Mouse (Mus musculus): Measurements from ENCODE around the gene Lsamp. TPM values are rescaled to one million over a fixed set of nuclear protein-coding genes. Genes with fewer than 3 reads are reported as not detected.

Gene Lsamp
- polyA plus RNA-seq (2016; fragmentation: Nextera tagmentation; extraction: Ambion mirVana), result 13.9 and 17.4 TPM in 2 replicates

- no peaks in the 10 kb centered on the region for H3K36me3 ChIP-seq
- H3K4me1 ChIP-seq, result peaks cover 7% of the 10 kb centered on the region
- DNase-seq (ENCODE audit: low spot score), result peak; percentile 85
- peak within 1 kb of the TSS; percentile 79 for H3K27ac ChIP-seq (replicated peaks)
- H3K9me3 ChIP-seq (replicated peaks), result no peaks in the 10 kb centered on the region
- peak within 1 kb of the TSS; percentile 67 for H3K4me3 ChIP-seq
- H3K27me3 ChIP-seq (ENCODE audit: low read depth, poor library complexity, severe bottlenecking), result peaks cover 7% of the 10 kb centered on the region; the same call in 1 of the 2 replicates
- WGBS, result under 1% methylated on average over 24 of the region's 24 CpGs
These were observed at the start of gene Lsamp for GRCm38 (mm10) chr16:39984205-39984634. TSS of gene Lsamp (plus strand) at chr16:39984361.

- no peaks in the 10 kb centered on the region for H3K27me3 ChIP-seq (ENCODE audit: low read depth, poor library complexity, severe bottlenecking)
- no peak for DNase-seq (ENCODE audit: low spot score)
- H3K27ac ChIP-seq (replicated peaks), result no peak overlapping the region
- 89% methylated on average over 2 of the region's 2 CpGs for whole genome bisulfite sequencing
- H3K36me3 ChIP-seq, result no peaks in the 10 kb centered on the region
- no peaks in the 10 kb centered on the region for H3K9me3 ChIP-seq (replicated peaks)
- no peaks in the 10 kb centered on the region for H3K4me1 ChIP-seq
- H3K4me3 ChIP-seq, result no peak overlapping the region
These were observed 26.5 kb upstream of the Lsamp start for GRCm38 (mm10) chr16:39957686-39958085.

GRCm38 (mm10) chr16:39972712-39973111 lies 11.4 kb upstream of the Lsamp start:
- no peak for DNase-seq (ENCODE audit: low spot score)
- no peak overlapping the region for H3K4me3 ChIP-seq
- no peaks in the 10 kb centered on the region for H3K36me3 ChIP-seq
- no peaks in the 10 kb centered on the region for H3K9me3 ChIP-seq (replicated peaks)
- H3K27ac ChIP-seq (replicated peaks), result no peak overlapping the region
- WGBS, result 88% methylated on average over 1 of the region's 1 CpGs
- H3K27me3 ChIP-seq (ENCODE audit: low read depth, poor library complexity, severe bottlenecking), result no peaks in the 10 kb centered on the region
- H3K4me1 ChIP-seq, result no peaks in the 10 kb centered on the region

GRCm38 (mm10) chr16:39984635-39985291 lies 602 bp downstream of the Lsamp start:
- Histone ChIP-seq H3K27ac (replicated peaks) (peak overlapping the region; percentile 79), H3K27me3 (ENCODE audit: low read depth, poor library complexity, severe bottlenecking) (peaks cover 7% of the 10 kb centered on the region; the same call in 1 of the 2 replicates), H3K4me1 (peaks cover 7% of the 10 kb centered on the region), H3K36me3 (no peaks in the 10 kb centered on the region), H3K4me3 (peak overlapping the region; percentile 67), H3K9me3 (replicated peaks) (no peaks in the 10 kb centered on the region)
- WGBS, result 1% methylated on average over 28 of the region's 29 CpGs
- DNase-seq (ENCODE audit: low spot score), result peak; percentile 63

GRCm38 (mm10) chr16:39988466-39988865 lies 4.3 kb downstream of the Lsamp start:
- Histone ChIP-seq H3K27me3 (ENCODE audit: low read depth, poor library complexity, severe bottlenecking) (peaks cover 7% of the 10 kb centered on the region; the same call in 1 of the 2 replicates), H3K4me1 (peaks cover 7% of the 10 kb centered on the region)
- WGBS, result 64% methylated on average over 2 of the region's 2 CpGs

GRCm38 (mm10) chr16:39994821-39995220 lies 10.7 kb downstream of the Lsamp start:
- H3K36me3 ChIP-seq, result no peaks in the 10 kb centered on the region
- no peaks in the 10 kb centered on the region for H3K9me3 ChIP-seq (replicated peaks)
- WGBS, result 90% methylated on average over 5 of the region's 5 CpGs
- no peak overlapping the region for H3K27ac ChIP-seq (replicated peaks)
- H3K4me1 ChIP-seq, result no peaks in the 10 kb centered on the region
- DNase-seq (ENCODE audit: low spot score), result no peak
- H3K4me3 ChIP-seq, result no peak overlapping the region
- no peaks in the 10 kb centered on the region for H3K27me3 ChIP-seq (ENCODE audit: low read depth, poor library complexity, severe bottlenecking)

More at GRCm38 (mm10) chr16:39988466-39988865, 4.3 kb downstream of the Lsamp start:
- H3K27ac ChIP-seq (replicated peaks), result no peak overlapping the region
- H3K36me3 ChIP-seq, result no peaks in the 10 kb centered on the region
- no peak for DNase-seq (ENCODE audit: low spot score)
- no peaks in the 10 kb centered on the region for H3K9me3 ChIP-seq (replicated peaks)
- H3K4me3 ChIP-seq, result no peak overlapping the region

- 66% methylated on average over 2 of the region's 2 CpGs for WGBS
- no peak overlapping the region for H3K27ac ChIP-seq (replicated peaks)
These were observed 24.6 kb downstream of the Lsamp start for GRCm38 (mm10) chr16:40008800-40009199.

GRCm38 (mm10) chr16:40011106-40011505 lies 26.9 kb downstream of the Lsamp start:
- H3K36me3 ChIP-seq, result no peaks in the 10 kb centered on the region
- no peaks in the 10 kb centered on the region for H3K27me3 ChIP-seq (ENCODE audit: low read depth, poor library complexity, severe bottlenecking)
- H3K9me3 ChIP-seq (replicated peaks), result no peaks in the 10 kb centered on the region
- DNase-seq (ENCODE audit: low spot score), result no peak
- no peak overlapping the region for H3K4me3 ChIP-seq
- 77% methylated on average over 1 of the region's 1 CpGs for WGBS
- no peaks in the 10 kb centered on the region for H3K4me1 ChIP-seq
- H3K27ac ChIP-seq (replicated peaks), result no peak overlapping the region

More at GRCm38 (mm10) chr16:40008800-40009199, 24.6 kb downstream of the Lsamp start:
- H3K9me3 ChIP-seq (replicated peaks), result no peaks in the 10 kb centered on the region
- no peak overlapping the region for H3K4me3 ChIP-seq
- no peaks in the 10 kb centered on the region for H3K4me1 ChIP-seq
- H3K27me3 ChIP-seq (ENCODE audit: low read depth, poor library complexity, severe bottlenecking), result no peaks in the 10 kb centered on the region
- no peaks in the 10 kb centered on the region for H3K36me3 ChIP-seq
- no peak for DNase-seq (ENCODE audit: low spot score)

GRCm38 (mm10) chr16:40022611-40023010 lies 38.5 kb downstream of the Lsamp start:
- Histone ChIP-seq H3K9me3 (replicated peaks) (no peaks in the 10 kb centered on the region), H3K4me3 (no peak overlapping the region), H3K36me3 (no peaks in the 10 kb centered on the region), H3K4me1 (no peaks in the 10 kb centered on the region), H3K27ac (replicated peaks) (no peak overlapping the region), H3K27me3 (ENCODE audit: low read depth, poor library complexity, severe bottlenecking) (no peaks in the 10 kb centered on the region)
- WGBS, result 88% methylated on average over 3 of the region's 3 CpGs
- no peak for DNase-seq (ENCODE audit: low spot score)

GRCm38 (mm10) chr16:40036719-40037118 lies 52.6 kb downstream of the Lsamp start:
- no peaks in the 10 kb centered on the region for H3K36me3 ChIP-seq
- WGBS, result 92% methylated on average over 1 of the region's 1 CpGs
- no peak overlapping the region for H3K4me3 ChIP-seq
- H3K27me3 ChIP-seq (ENCODE audit: low read depth, poor library complexity, severe bottlenecking), result no peaks in the 10 kb centered on the region
- no peaks in the 10 kb centered on the region for H3K9me3 ChIP-seq (replicated peaks)
- H3K27ac ChIP-seq (replicated peaks), result no peak overlapping the region
- DNase-seq (ENCODE audit: low spot score), result no peak
- H3K4me1 ChIP-seq, result no peaks in the 10 kb centered on the region

- H3K27me3 ChIP-seq (ENCODE audit: low read depth, poor library complexity, severe bottlenecking), result no peaks in the 10 kb centered on the region
- no peaks in the 10 kb centered on the region for H3K9me3 ChIP-seq (replicated peaks)
- no peak overlapping the region for H3K4me3 ChIP-seq
- H3K27ac ChIP-seq (replicated peaks), result no peak overlapping the region
- 84% methylated on average over 2 of the region's 2 CpGs for WGBS
- no peaks in the 10 kb centered on the region for H3K36me3 ChIP-seq
- DNase-seq (ENCODE audit: low spot score), result no peak
- no peaks in the 10 kb centered on the region for H3K4me1 ChIP-seq
These were observed 75.4 kb downstream of the Lsamp start for GRCm38 (mm10) chr16:40059546-40059945.

- Histone ChIP-seq H3K36me3 (no peaks in the 10 kb centered on the region), H3K4me1 (no peaks in the 10 kb centered on the region), H3K27me3 (ENCODE audit: low read depth, poor library complexity, severe bottlenecking) (no peaks in the 10 kb centered on the region), H3K27ac (replicated peaks) (no peak overlapping the region), H3K9me3 (replicated peaks) (no peaks in the 10 kb centered on the region), H3K4me3 (no peak overlapping the region)
- WGBS, result 89% methylated on average over 1 of the region's 1 CpGs
- DNase-seq (ENCODE audit: low spot score), result no peak
These were observed 75.8 kb downstream of the Lsamp start for GRCm38 (mm10) chr16:40059968-40060367.

- 68% methylated on average over 2 of the region's 2 CpGs for WGBS
- Histone ChIP-seq H3K36me3 (no peaks in the 10 kb centered on the region), H3K4me1 (no peaks in the 10 kb centered on the region), H3K27me3 (ENCODE audit: low read depth, poor library complexity, severe bottlenecking) (no peaks in the 10 kb centered on the region), H3K9me3 (replicated peaks) (no peaks in the 10 kb centered on the region), H3K4me3 (no peak overlapping the region), H3K27ac (replicated peaks) (no peak overlapping the region)
- DNase-seq (ENCODE audit: low spot score), result no peak
These were observed 76.3 kb downstream of the Lsamp start for GRCm38 (mm10) chr16:40060491-40060890.
